Comparison of ENCODE assay signal across 8 mouse cellular contexts in the genomic region with DNA sequence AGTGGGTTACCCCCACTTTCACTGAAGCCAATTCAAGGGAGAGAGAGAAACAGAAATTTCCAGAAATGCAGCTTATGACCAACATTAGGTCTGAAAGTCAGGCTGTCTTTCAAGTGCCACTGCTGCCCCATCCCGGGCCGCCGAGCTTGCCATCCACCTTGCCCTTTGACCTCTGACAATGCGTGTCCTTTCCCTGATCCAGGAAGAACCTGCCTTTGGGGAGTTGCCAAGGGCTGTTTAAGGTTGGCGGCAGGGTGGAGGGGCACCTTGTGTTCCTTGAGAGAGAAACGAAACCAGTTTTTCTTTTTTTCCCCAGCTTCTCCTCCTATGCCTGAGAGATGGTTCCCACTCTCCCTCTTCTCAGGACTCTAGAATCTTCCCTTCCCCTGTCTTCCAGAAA. TPM values are rescaled to one million over a fixed set of nuclear protein-coding genes. Genes with fewer than 3 reads are reported as not detected.
"Had no signal": no experiment of that assay in that cellular context is flagged by ENCODE, and none has a peak within 500 bp of the region (broad histone marks: within the 10 kb centered on the region; RNA-seq: fewer than 3 reads in every experiment).

No protein-coding gene starts in this region.

RNA-seq across cellular contexts. Expression of a gene that starts 16.3 kb away (rescaled TPM):
- polyA plus RNA-seq: neural tube, embryonic 11.5 days; neural tube, embryonic 12.5 days; neural tube, embryonic 13.5 days; neural tube, embryonic 14.5 days had no signal

RNA-seq across cellular contexts. Expression of a gene that starts 58.3 kb away (rescaled TPM):
- polyA plus RNA-seq: neural tube, embryonic 11.5 days; neural tube, embryonic 12.5 days; neural tube, embryonic 13.5 days; neural tube, embryonic 14.5 days; neural tube, embryonic 15.5 days; stomach, embryonic 14.5 days; stomach, embryonic 16.5 days; urinary bladder, adult 2 months had no signal
